Mouse (Mus musculus): ENCODE results near the gene Tulp4. TPM values are rescaled to one million over a fixed set of nuclear protein-coding genes. Genes with fewer than 3 reads are reported as not detected.
"Not testable (repeated sequence)": the region's sequence is repeated elsewhere in the genome, so short reads cannot be mapped to it uniquely, and the experiment has no call there.

Tulp4 gene
- polyA plus RNA-seq, 1 experiment from 2014 or later = 177 TPM

DNA sequence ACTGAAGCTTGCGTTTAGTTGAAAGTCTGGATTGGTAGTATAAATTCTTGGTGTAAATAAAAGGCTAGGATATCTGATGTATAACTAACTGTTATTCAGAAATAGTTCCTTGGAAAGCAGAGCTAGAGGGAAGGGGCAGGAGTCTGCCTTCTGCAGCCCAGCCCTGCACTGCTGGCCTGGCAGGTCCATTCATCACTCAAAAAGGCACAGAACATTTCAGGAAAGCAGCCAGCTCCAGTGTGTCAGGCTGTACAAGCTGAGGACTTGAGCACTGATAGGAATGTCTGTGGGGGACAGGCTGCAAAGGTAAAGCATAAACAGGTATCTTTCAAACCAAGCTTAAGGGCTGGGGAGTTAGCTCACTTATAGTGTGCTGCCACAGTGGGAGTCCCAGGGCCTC lies 105.5 kb downstream of the Tulp4 start:
- ATAC-seq (ENCODE audit: low FRiP score) (no peak), DNase-seq (ENCODE audit: low spot score) (no peak)
- Histone ChIP-seq H3K9ac (no peak overlapping the region), H3K4me1 (replicated peaks; ENCODE audit: control insufficient read depth, insufficient read depth, low read length) (no peaks in the 10 kb centered on the region), H3K9me3 (ENCODE audit: control insufficient read depth, low read length) (no peaks in the 10 kb centered on the region), H3K27ac (no peak overlapping the region), H3K4me2 (replicated peaks) (no peak overlapping the region), H3K4me3 (replicated peaks; ENCODE audit: low read length) (no peak overlapping the region), H3K27me3 (ENCODE audit: control insufficient read depth, insufficient read depth, low read length) (no peaks in the 10 kb centered on the region), H3K36me3 (replicated peaks; ENCODE audit: control insufficient read depth, insufficient read depth) (peaks cover 92% of the 10 kb centered on the region)
- WGBS = 95% methylated on average over 1 of the region's 1 CpGs

DNA sequence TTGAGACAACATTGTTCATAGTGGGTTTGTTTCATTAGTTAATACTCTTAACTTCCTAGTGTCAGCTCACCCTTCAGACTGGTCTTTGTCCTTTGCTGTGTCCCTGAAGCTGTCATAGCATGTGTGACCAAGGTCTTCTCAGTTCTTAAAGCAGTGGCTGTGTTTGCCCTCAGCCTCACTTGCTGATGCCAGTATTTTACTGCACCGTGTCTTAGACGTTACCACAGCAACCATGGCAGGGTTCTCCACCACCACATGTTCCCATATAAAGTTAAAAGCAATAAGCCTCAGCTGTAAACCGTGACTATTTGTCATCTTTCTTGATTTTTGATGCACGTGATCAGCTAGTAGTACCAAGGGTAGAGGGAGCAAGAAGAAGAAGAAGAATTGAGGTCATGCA lies 109.4 kb downstream of the Tulp4 start:
- DNase-seq (ENCODE audit: low spot score) (no peak), ATAC-seq (ENCODE audit: low FRiP score) (no peak)
- WGBS = 84% methylated on average over 4 of the region's 4 CpGs
- Histone ChIP-seq H3K4me2 (replicated peaks) (no peak overlapping the region), H3K9me3 (ENCODE audit: control insufficient read depth, low read length) (no peaks in the 10 kb centered on the region), H3K27me3 (ENCODE audit: control insufficient read depth, insufficient read depth, low read length) (no peaks in the 10 kb centered on the region), H3K36me3 (replicated peaks; ENCODE audit: control insufficient read depth, insufficient read depth) (peaks cover 70% of the 10 kb centered on the region), H3K4me3 (replicated peaks; ENCODE audit: low read length) (no peak overlapping the region), H3K9ac (no peak overlapping the region), H3K4me1 (replicated peaks; ENCODE audit: control insufficient read depth, insufficient read depth, low read length) (no peaks in the 10 kb centered on the region), H3K27ac (no peak overlapping the region)

DNA sequence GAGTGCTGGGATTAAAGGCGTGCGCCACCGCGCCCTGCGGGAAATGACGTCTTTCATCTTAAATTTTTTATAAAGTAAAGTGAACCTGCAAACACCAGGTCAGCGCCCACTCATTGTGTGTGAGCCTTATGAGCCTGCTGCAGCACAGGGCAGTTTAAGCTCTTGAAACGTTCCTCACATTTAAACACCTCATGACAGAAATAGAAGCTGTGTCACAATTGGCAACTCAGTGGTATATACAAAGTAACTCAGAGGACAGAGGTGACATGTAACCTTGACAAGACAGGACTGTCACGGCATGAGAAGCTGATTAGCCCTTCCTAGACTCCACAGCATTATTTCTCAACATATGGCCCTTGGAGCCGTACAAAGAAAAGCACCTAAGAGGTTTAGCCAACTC lies 110.3 kb downstream of the Tulp4 start:
- 97% methylated on average over 10 of the region's 10 CpGs for WGBS
- ATAC-seq (ENCODE audit: low FRiP score) (no peak), DNase-seq (ENCODE audit: low spot score) (no peak)
- Histone ChIP-seq H3K9me3 (ENCODE audit: control insufficient read depth, low read length) (no peaks in the 10 kb centered on the region), H3K36me3 (replicated peaks; ENCODE audit: control insufficient read depth, insufficient read depth) (peaks cover 62% of the 10 kb centered on the region), H3K9ac (no peak overlapping the region), H3K27me3 (ENCODE audit: control insufficient read depth, insufficient read depth, low read length) (no peaks in the 10 kb centered on the region), H3K4me3 (replicated peaks; ENCODE audit: low read length) (no peak overlapping the region), H3K4me2 (replicated peaks) (no peak overlapping the region), H3K4me1 (replicated peaks; ENCODE audit: control insufficient read depth, insufficient read depth, low read length) (no peaks in the 10 kb centered on the region), H3K27ac (no peak overlapping the region)

DNA sequence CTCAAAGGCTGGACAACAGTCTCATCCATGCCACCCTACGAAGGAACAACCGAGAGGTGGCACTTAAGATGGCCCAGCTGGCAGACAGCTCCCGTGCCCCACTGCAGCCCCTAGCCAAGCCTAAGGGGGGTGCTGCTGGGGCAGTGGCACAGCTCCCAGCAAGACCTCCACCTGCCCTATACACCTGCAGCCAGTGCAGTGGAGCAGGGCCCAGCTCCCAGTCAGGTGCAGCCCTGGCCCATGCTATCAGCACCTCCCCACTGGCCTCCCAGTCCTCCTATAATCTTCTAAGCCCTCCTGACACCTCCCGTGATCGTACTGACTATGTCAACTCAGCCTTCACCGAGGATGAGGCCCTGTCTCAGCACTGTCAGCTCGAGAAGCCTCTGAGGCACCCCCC lies 126.4 kb downstream of the Tulp4 start:
- H3K4me2 ChIP-seq (replicated peaks); H3K4me1 ChIP-seq (replicated peaks; ENCODE audit: control insufficient read depth, insufficient read depth, low read length); H3K27me3 ChIP-seq (ENCODE audit: control insufficient read depth, insufficient read depth, low read length); H3K9ac ChIP-seq; H3K4me3 ChIP-seq (replicated peaks; ENCODE audit: low read length); ATAC-seq (ENCODE audit: low FRiP score); H3K36me3 ChIP-seq (replicated peaks; ENCODE audit: control insufficient read depth, insufficient read depth); H3K27ac ChIP-seq; DNase-seq (ENCODE audit: low spot score); H3K9me3 ChIP-seq (ENCODE audit: control insufficient read depth, low read length): not testable (repeated sequence)
- WGBS = no CpG with 5 or more reads among the region's 7 CpGs

DNA sequence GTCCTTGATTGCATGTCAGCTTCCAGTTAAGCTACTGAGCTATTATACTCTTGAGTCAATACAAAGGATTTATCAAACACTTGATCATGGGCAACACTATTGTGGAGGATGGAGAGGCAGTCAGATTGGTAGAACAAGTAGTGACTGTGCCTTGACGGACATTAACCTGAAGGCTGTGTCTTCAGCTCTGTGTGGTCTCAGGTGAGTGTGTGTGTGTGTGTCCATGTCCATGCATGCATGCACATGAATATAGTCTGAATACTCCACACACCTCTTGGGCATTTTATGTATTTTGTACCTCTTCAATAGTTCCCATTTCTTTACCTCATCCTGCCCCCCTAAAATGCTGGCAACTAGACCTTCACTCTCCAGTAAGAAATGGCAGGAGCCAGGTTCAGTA lies 145.1 kb downstream of the Tulp4 start:
- H3K27me3 ChIP-seq (ENCODE audit: control insufficient read depth, insufficient read depth, low read length); H3K4me3 ChIP-seq (replicated peaks; ENCODE audit: low read length); H3K9ac ChIP-seq; H3K36me3 ChIP-seq (replicated peaks; ENCODE audit: control insufficient read depth, insufficient read depth); H3K9me3 ChIP-seq (ENCODE audit: control insufficient read depth, low read length); DNase-seq (ENCODE audit: low spot score); H3K4me2 ChIP-seq (replicated peaks); H3K4me1 ChIP-seq (replicated peaks; ENCODE audit: control insufficient read depth, insufficient read depth, low read length); ATAC-seq (ENCODE audit: low FRiP score); H3K27ac ChIP-seq: not testable (repeated sequence)
- 85% methylated on average over 1 of the region's 1 CpGs for WGBS

DNA sequence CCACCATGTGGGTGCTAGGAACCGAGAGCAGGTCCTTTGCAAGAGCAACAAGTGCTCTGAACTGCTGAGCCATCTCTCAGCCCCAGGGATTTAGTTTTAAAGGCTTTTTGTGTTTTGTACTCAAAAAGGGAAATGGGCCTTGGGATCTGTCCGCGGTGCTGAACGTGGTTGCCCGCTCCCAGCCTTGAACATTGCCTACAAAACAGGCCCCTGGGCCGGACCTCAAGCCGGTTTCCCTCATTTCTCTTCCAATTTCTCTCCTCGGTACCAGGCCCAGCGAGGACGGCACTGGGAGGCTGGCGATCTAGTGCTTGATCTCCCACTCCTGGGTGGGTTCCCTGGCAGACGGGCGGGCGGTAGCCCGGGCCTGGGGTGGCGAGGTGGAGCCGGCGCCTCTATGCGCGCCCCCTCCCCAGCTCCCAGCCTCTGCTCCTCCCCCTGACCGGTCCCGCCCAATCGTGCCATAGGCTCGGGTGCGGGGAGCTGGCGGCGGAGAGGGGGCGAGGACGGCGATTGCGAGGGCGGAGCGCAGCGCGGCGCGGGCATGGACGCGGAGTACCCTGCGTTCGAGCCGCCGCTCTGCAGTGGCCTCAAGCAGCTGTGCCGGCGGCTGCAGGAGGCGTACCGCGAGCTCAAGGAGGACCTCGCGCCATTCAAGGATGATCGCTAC lies 150.3 kb downstream of the Tulp4 start, which contains the start of gene Tmem181a:
Tmem181a (plus strand) TSS at position 461 of the 670 bp plus-strand sequence.
- peak within 1 kb of the TSS; percentile 51; the same call in 1 of the 2 replicates for H3K9ac ChIP-seq
- DNase-seq (ENCODE audit: low spot score); H3K9me3 ChIP-seq (ENCODE audit: control insufficient read depth, low read length); H3K4me1 ChIP-seq (replicated peaks; ENCODE audit: control insufficient read depth, insufficient read depth, low read length); H3K27ac ChIP-seq; H3K27me3 ChIP-seq (ENCODE audit: control insufficient read depth, insufficient read depth, low read length); H3K36me3 ChIP-seq (replicated peaks; ENCODE audit: control insufficient read depth, insufficient read depth): not testable (repeated sequence)
- peak within 1 kb of the TSS; percentile 50 for H3K4me2 ChIP-seq (replicated peaks)
- 0% methylated on average over 4 of the region's 51 CpGs for WGBS
- peak within 1 kb of the TSS; percentile 29 for H3K4me3 ChIP-seq (replicated peaks; ENCODE audit: low read length)
- ATAC-seq (ENCODE audit: low FRiP score) = peak; percentile 88

DNA sequence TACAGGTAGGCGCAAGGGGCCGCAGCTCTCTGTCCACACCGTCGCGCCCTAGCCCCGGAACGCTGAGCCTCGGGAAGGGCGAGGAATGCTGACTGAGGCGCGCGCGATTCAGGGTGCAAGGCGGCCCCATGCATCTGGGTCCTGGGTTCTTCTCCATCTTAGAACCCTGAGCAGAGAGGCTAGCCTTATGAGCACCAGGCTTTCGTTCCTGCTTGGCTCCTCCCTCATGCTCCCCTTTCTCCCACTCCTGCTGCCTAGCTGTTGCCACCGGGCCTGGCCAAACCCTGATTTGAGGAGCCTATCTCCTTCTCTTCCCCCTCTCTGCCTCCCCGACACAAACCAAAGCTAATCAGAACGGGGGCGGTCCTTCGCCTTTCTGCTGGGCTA lies 150.8 kb downstream of the Tulp4 start:
- H3K27ac ChIP-seq; ATAC-seq (ENCODE audit: low FRiP score); H3K36me3 ChIP-seq (replicated peaks; ENCODE audit: control insufficient read depth, insufficient read depth); H3K4me1 ChIP-seq (replicated peaks; ENCODE audit: control insufficient read depth, insufficient read depth, low read length); H3K27me3 ChIP-seq (ENCODE audit: control insufficient read depth, insufficient read depth, low read length); H3K9me3 ChIP-seq (ENCODE audit: control insufficient read depth, low read length): not testable (repeated sequence)
- Histone ChIP-seq H3K4me2 (replicated peaks) (peak overlapping the region; percentile 50), H3K9ac (peak overlapping the region; percentile 51; the same call in 1 of the 2 replicates), H3K4me3 (replicated peaks; ENCODE audit: low read length) (peak overlapping the region; percentile 29)
- peak; percentile 10 for DNase-seq (ENCODE audit: low spot score)
- 0% methylated on average over 3 of the region's 20 CpGs for WGBS

DNA sequence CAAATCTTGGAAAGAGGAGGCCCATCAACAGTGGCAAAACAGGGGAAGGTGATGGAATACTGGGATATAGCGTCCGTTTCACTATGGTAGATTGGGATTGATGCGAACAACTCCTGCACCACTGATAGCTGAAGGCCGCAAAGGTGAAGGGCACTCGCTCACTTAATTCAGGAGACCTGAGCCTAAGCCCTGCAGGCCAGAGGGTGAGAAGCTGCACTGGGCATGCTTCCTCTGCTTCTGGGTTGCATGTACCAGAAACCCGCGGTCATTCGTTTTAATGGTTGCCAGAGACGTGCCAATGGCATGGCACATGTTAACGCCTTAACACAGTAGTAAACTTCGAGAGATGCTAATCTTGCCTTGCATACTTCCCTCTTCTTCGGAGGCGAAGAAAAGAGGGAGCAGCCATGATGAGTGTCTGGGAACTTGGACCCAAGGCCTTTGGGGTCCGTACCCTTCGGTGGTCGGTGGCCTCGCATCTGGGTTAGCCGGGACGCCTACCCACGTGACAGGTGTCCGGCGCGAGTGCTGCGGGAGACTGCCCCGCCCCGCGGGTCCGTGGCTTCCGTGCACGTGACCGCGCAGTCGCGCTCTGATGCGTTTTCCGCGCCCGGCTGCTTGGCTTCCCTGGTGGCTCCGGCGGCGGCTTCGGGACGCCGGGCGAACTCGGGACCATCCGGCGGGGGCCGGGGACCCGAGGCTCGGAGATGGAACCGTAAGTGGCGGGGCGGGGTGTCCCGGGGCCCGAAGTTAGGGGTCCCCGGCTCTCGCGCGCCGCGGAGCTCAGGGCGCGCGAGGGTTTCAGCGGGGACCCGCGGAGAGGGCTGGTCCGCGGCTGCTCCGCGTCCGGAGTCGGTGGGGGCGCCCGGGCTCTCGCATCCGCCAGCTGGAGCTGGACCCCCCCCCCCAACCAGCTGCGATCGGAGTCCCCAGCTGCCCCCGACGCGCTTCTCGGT lies 163.9 kb downstream of the Tulp4 start:
- not testable (repeated sequence) for H3K27me3 ChIP-seq (ENCODE audit: control insufficient read depth, insufficient read depth, low read length)
- WGBS = 2% methylated on average over 51 of the region's 84 CpGs

DNA sequence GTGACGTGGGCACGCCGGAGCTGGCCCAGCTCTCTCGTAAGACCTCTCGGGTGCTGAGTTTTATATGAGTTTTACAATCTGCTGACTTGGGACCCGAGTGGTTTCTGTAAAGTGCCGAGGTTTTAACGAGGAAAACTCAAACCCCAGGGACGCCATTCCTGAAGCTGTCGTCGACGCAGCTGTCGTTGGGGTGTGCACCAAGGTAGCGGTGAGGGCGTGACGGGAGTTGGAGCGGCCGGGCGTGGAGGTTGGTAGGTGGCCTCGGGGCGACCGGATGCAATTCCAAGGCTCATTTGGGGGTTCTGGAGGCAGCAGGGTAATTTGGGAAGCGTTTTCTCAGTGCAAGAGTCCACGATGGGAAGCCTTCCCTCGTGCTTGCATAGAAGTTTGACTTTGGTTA lies 164.6 kb downstream of the Tulp4 start:
- DNase-seq (ENCODE audit: low spot score) = peak; percentile 26
- under 1% methylated on average over 24 of the region's 25 CpGs for WGBS
- Histone ChIP-seq H3K4me3 (replicated peaks; ENCODE audit: low read length) (peak overlapping the region; percentile 46), H3K9ac (peak overlapping the region; percentile 59), H3K4me2 (replicated peaks) (peak overlapping the region; percentile 65)
- ATAC-seq (ENCODE audit: low FRiP score) = 0 out of 2 replicates have a peak, but pooled peaks have one; percentile 1
- not testable (repeated sequence) for H3K36me3 ChIP-seq (replicated peaks; ENCODE audit: control insufficient read depth, insufficient read depth); H3K4me1 ChIP-seq (replicated peaks; ENCODE audit: control insufficient read depth, insufficient read depth, low read length); H3K27ac ChIP-seq; H3K27me3 ChIP-seq (ENCODE audit: control insufficient read depth, insufficient read depth, low read length); H3K9me3 ChIP-seq (ENCODE audit: control insufficient read depth, low read length)

More for the DNA sequence above, 163.9 kb downstream of the Tulp4 start:
- H3K4me2 ChIP-seq (replicated peaks) = peak overlapping the region; percentile 65
- H3K9me3 ChIP-seq (ENCODE audit: control insufficient read depth, low read length); H3K27ac ChIP-seq; H3K4me1 ChIP-seq (replicated peaks; ENCODE audit: control insufficient read depth, insufficient read depth, low read length); H3K36me3 ChIP-seq (replicated peaks; ENCODE audit: control insufficient read depth, insufficient read depth): not testable (repeated sequence)
- peak overlapping the region; percentile 59 for H3K9ac ChIP-seq
- ATAC-seq (ENCODE audit: low FRiP score) (peak; percentile 82), DNase-seq (ENCODE audit: low spot score) (peak; percentile 23)
- peak overlapping the region; percentile 46 for H3K4me3 ChIP-seq (replicated peaks; ENCODE audit: low read length)

All from hindbrain, embryonic 14.5 days (tissue).